Mouse (Mus musculus): ENCODE measurements around the gene Cspg5. TPM values are rescaled to one million over a fixed set of nuclear protein-coding genes. Genes with fewer than 3 reads are reported as not detected.

Cspg5 gene
- total RNA-seq, 4 experiments from 2014 or later, result 18.1 to 30.7 (median 25.3) TPM

Small RNAs within 50 kb of the gene (microRNA-seq; reads per million reads assigned to microRNA genes)
- 21.6 to 28.3 reads per million in 2 experiments for gene Mir6236

Other genes starting within 250 kb of the Cspg5 start
- 10 to 100 TPM; 57.6 to 64.3 (median 60.8) TPM for gene Smarcc1, start 126.1 kb upstream of the Cspg5 start, total RNA-seq (2022)
- gene Dhx30, start 126.0 kb upstream of the Cspg5 start, total RNA-seq (2022), result 100 to 1,000 TPM; 107 to 117 (median 114) TPM
- 10 to 100 TPM; 10.5 to 14.6 (median 12.2) TPM for gene Elp6, start 61.4 kb downstream of the Cspg5 start, total RNA-seq (2022)
- 100 to 1,000 TPM; 110 to 118 (median 116) TPM for gene Scap, start 89.5 kb downstream of the Cspg5 start, total RNA-seq (2022)
- 10 to 100 TPM; 64.0 to 83.9 (median 70.9) TPM for gene Ptpn23, start 164.4 kb downstream of the Cspg5 start, total RNA-seq (2022)
- not detected for gene Ngp, start 176.0 kb downstream of the Cspg5 start, total RNA-seq (2022)
- 10 to 100 TPM; 10.8 to 15.1 (median 12.6) TPM for gene Klhl18, start 232.9 kb downstream of the Cspg5 start, total RNA-seq (2022)
- gene Kif9, start 233.2 kb downstream of the Cspg5 start, total RNA-seq (2022), result 1 to 10 TPM; 1.4 to 3.6 (median 1.7) TPM

All from adrenal gland, adult 8-10 months (tissue).